ENCODE assay signal across 25 mouse cellular contexts in genomic region chr14:13732263-13732662, GRCm38 (mm10).
A peak's percentile ranks its signal among the peaks of the same experiment; 100 is the strongest.
DNase-seq lines count a peak whose midpoint lies in the region; ATAC-seq and TF ChIP-seq lines count a peak whose summit lies in the region.
"Had no signal": no experiment of that assay in that cellular context is flagged by ENCODE, and none has a peak within 500 bp of the region (broad histone marks: within the 10 kb centered on the region; RNA-seq: fewer than 3 reads in every experiment).

No protein-coding gene starts in this region.

- no peak for TF ChIP-seq POLR2A in ES-Bruce4 (IDR thresholded peaks at IDR 0.05; ENCODE audit: insufficient read depth, low read length)

- no peak overlapping the region for H3K4me2 ChIP-seq in midbrain, embryonic 14.5 days (ENCODE audit: low read length)
- H3K4me2 ChIP-seq in midbrain, embryonic 11.5 days, result no peak overlapping the region
- H3K4me2 ChIP-seq: embryonic facial prominence, embryonic 12.5 days; heart, embryonic 12.5 days; heart, embryonic 15.5 days; hindbrain, embryonic 14.5 days had no signal

- H3K36me3 ChIP-seq in midbrain, embryonic 14.5 days (ENCODE audit: control insufficient read depth, insufficient read depth, low read length), result no peaks in the 10 kb centered on the region
- H3K36me3 ChIP-seq in midbrain, embryonic 11.5 days (ENCODE audit: control insufficient read depth, insufficient read depth, low read length), result no peaks in the 10 kb centered on the region
- no peaks in the 10 kb centered on the region for H3K36me3 ChIP-seq in ES-Bruce4 (ENCODE audit: control insufficient read depth, insufficient read depth, low read length, poor library complexity, severe bottlenecking)
- H3K36me3 ChIP-seq: embryonic facial prominence, embryonic 12.5 days; forebrain, embryonic 10.5 days; heart, embryonic 12.5 days; heart, embryonic 15.5 days had no signal

- ATAC-seq in midbrain, embryonic 14.5 days (ENCODE audit: low FRiP score, low TSS enrichment), result 0 out of 2 replicates have a peak, but pooled peaks have one; percentile 34
- ATAC-seq in midbrain, embryonic 11.5 days (ENCODE audit: low FRiP score), result no peak
- no peak for ATAC-seq in CD4-positive, CD25-positive, alpha-beta regulatory T cell, adult 4 months
- ATAC-seq: forebrain, postnatal 0 days; intestine, embryonic 16.5 days had no signal

- no peak for DNase-seq in midbrain, embryonic 14.5 days
- no peak for DNase-seq in midbrain, embryonic 11.5 days (ENCODE audit: low spot score, missing footprints)
- peak; percentile 71 for DNase-seq in ES-CJ7 (ENCODE audit: low read depth, low spot score)
- peak; percentile 39 for DNase-seq in fat pad, adult 2 months (ENCODE audit: extremely low read depth, low read depth, low spot score)
- DNase-seq in testis, postnatal 14 days (ENCODE audit: low spot score), result no peak
- DNase-seq: adrenal gland, postnatal 10 days; adrenal gland, postnatal 36 days; cerebellum, adult 18-20 months; cerebellum, adult 9-10 months; gastrocnemius, adult 2 months; gastrocnemius, postnatal 14 days; heart, adult 18-20 months; heart, postnatal 14 days; heart, postnatal 4 days; kidney, adult 18-20 months had no signal

- H3K27me3 ChIP-seq in midbrain, embryonic 14.5 days (ENCODE audit: control insufficient read depth, insufficient read depth, low read length), result no peaks in the 10 kb centered on the region
- no peaks in the 10 kb centered on the region for H3K27me3 ChIP-seq in midbrain, embryonic 11.5 days (ENCODE audit: control insufficient read depth, insufficient read depth, low read length)
- H3K27me3 ChIP-seq in ES-Bruce4 (ENCODE audit: control insufficient read depth, insufficient read depth, low read length, poor library complexity, severe bottlenecking), result no peaks in the 10 kb centered on the region
- H3K27me3 ChIP-seq: embryonic facial prominence, embryonic 12.5 days; heart, embryonic 12.5 days; heart, embryonic 15.5 days had no signal

- TF ChIP-seq CTCF in ES-Bruce4 (IDR thresholded peaks at IDR 0.05; ENCODE audit: low read depth, low read length), result no peak

- H3K9ac ChIP-seq in midbrain, embryonic 14.5 days (replicated peaks; ENCODE audit: low read length), result no peak overlapping the region
- H3K9ac ChIP-seq in midbrain, embryonic 11.5 days (ENCODE audit: low read length), result no peak overlapping the region
- H3K9ac ChIP-seq in ES-Bruce4 (ENCODE audit: low read depth, poor library complexity, severe bottlenecking), result no peak overlapping the region
- H3K9ac ChIP-seq: embryonic facial prominence, embryonic 12.5 days; forebrain, postnatal 0 days; heart, embryonic 12.5 days; heart, embryonic 15.5 days; hindbrain, embryonic 14.5 days had no signal

- no peaks in the 10 kb centered on the region; the same call in 1 of the 2 replicates for H3K9me3 ChIP-seq in midbrain, embryonic 14.5 days (ENCODE audit: control insufficient read depth, low read length)
- no peaks in the 10 kb centered on the region for H3K9me3 ChIP-seq in midbrain, embryonic 11.5 days (ENCODE audit: control insufficient read depth, low read length)
- H3K9me3 ChIP-seq in ES-Bruce4 (replicated peaks; ENCODE audit: control insufficient read depth, insufficient read depth, low read length, poor library complexity, severe bottlenecking), result peaks cover 7% of the 10 kb centered on the region
- H3K9me3 ChIP-seq: embryonic facial prominence, embryonic 12.5 days; forebrain, embryonic 10.5 days; heart, embryonic 12.5 days; heart, embryonic 15.5 days had no signal

- no peak overlapping the region for H3K4me3 ChIP-seq in midbrain, embryonic 14.5 days (replicated peaks; ENCODE audit: low read depth, low read length)
- no peak overlapping the region for H3K4me3 ChIP-seq in midbrain, embryonic 11.5 days (ENCODE audit: low read depth, low read length)
- H3K4me3 ChIP-seq in ES-Bruce4 (ENCODE audit: low read depth, low read length), result no peak overlapping the region
- H3K4me3 ChIP-seq: embryonic facial prominence, embryonic 12.5 days; erythroblast, embryonic 14.5 days; forebrain, embryonic 10.5 days; gastrocnemius, adult 2 months; heart, embryonic 12.5 days; heart, embryonic 15.5 days had no signal

- peak; percentile 95 for TF ChIP-seq EP300 in ES-Bruce4 (IDR thresholded peaks at IDR 0.05; ENCODE audit: insufficient read depth, low read depth, low read length)

- 36% methylated on average over 4 of the region's 4 CpGs for WGBS in midbrain, embryonic 14.5 days
- 25% methylated on average over 4 of the region's 4 CpGs for WGBS in midbrain, embryonic 11.5 days

- H3K4me1 ChIP-seq in midbrain, embryonic 14.5 days (ENCODE audit: control insufficient read depth, insufficient read depth, low read length), result no peaks in the 10 kb centered on the region
- H3K4me1 ChIP-seq in midbrain, embryonic 11.5 days (ENCODE audit: control insufficient read depth, insufficient read depth, low read length), result no peaks in the 10 kb centered on the region
- H3K4me1 ChIP-seq in ES-Bruce4 (ENCODE audit: control insufficient read depth, insufficient read depth, low read length), result no peaks in the 10 kb centered on the region
- H3K4me1 ChIP-seq: embryonic facial prominence, embryonic 12.5 days; forebrain, embryonic 10.5 days; heart, embryonic 12.5 days; heart, embryonic 15.5 days had no signal

- no peak overlapping the region for H3K27ac ChIP-seq in midbrain, embryonic 14.5 days (replicated peaks; ENCODE audit: low read depth, low read length)
- H3K27ac ChIP-seq in midbrain, embryonic 11.5 days (ENCODE audit: low read depth, low read length), result no peak overlapping the region
- H3K27ac ChIP-seq in ES-Bruce4 (ENCODE audit: insufficient read depth, low read length), result peak overlapping the region; percentile 80
- H3K27ac ChIP-seq: embryonic facial prominence, embryonic 12.5 days; forebrain, embryonic 10.5 days; gastrocnemius, adult 2 months; heart, embryonic 15.5 days; hindbrain, embryonic 14.5 days had no signal

Comparison
In these comparisons a context has a peak if more than half of its experiments do, and no peak if none do; other contexts are left out.
1. DNase-seq: peak in ES-CJ7 (single experiment) and fat pad, adult 2 months (single experiment); none in midbrain, embryonic 14.5 days (single experiment), midbrain, embryonic 11.5 days (single experiment) and testis, postnatal 14 days (single experiment).